ENCODE assay signal across 7 mouse cellular contexts in genomic region chr7:140855860-140856784, GRCm38 (mm10). TPM values are rescaled to one million over a fixed set of nuclear protein-coding genes. Genes with fewer than 3 reads are reported as not detected.
DNase-seq lines count a peak whose midpoint lies in the region; ATAC-seq lines count a peak whose summit lies in the region.

Gene Gm45785 (minus strand): TSS chr7:140856331.

- H3K9ac ChIP-seq in embryonic facial prominence, embryonic 12.5 days: peak within 1 kb of the TSS; percentile 89
- peak within 1 kb of the TSS; percentile 82 for H3K9ac ChIP-seq in limb, embryonic 11.5 days (ENCODE audit: low read length)
- peak within 1 kb of the TSS; percentile 90 for H3K9ac ChIP-seq in midbrain, embryonic 14.5 days (replicated peaks; ENCODE audit: low read length)

- no peaks in the 10 kb centered on the region for H3K9me3 ChIP-seq in embryonic facial prominence, embryonic 12.5 days
- no peaks in the 10 kb centered on the region for H3K9me3 ChIP-seq in limb, embryonic 11.5 days (ENCODE audit: control insufficient read depth, low read length)
- no peaks in the 10 kb centered on the region for H3K9me3 ChIP-seq in midbrain, embryonic 14.5 days (ENCODE audit: control insufficient read depth, low read length)

- H3K4me3 ChIP-seq in embryonic facial prominence, embryonic 12.5 days: peak within 1 kb of the TSS; percentile 75
- H3K4me3 ChIP-seq in limb, embryonic 11.5 days (ENCODE audit: low read depth, low read length): peak within 1 kb of the TSS; percentile 74
- peak within 1 kb of the TSS; percentile 85 for H3K4me3 ChIP-seq in midbrain, embryonic 14.5 days (replicated peaks; ENCODE audit: low read depth, low read length)

- H3K27me3 ChIP-seq in embryonic facial prominence, embryonic 12.5 days: no peaks in the 10 kb centered on the region
- H3K27me3 ChIP-seq in limb, embryonic 11.5 days (ENCODE audit: control insufficient read depth, insufficient read depth, low read length): no peaks in the 10 kb centered on the region
- no peaks in the 10 kb centered on the region for H3K27me3 ChIP-seq in midbrain, embryonic 14.5 days (ENCODE audit: control insufficient read depth, insufficient read depth, low read length)

- peak within 1 kb of the TSS; percentile 99 for H3K4me2 ChIP-seq in embryonic facial prominence, embryonic 12.5 days (replicated peaks)
- H3K4me2 ChIP-seq in limb, embryonic 11.5 days (ENCODE audit: low read depth, severe bottlenecking): peak within 1 kb of the TSS; percentile 100
- peak within 1 kb of the TSS; percentile 92 for H3K4me2 ChIP-seq in midbrain, embryonic 14.5 days (ENCODE audit: low read length)

- peak within 1 kb of the TSS; percentile 87 for H3K27ac ChIP-seq in embryonic facial prominence, embryonic 12.5 days
- peak within 1 kb of the TSS; percentile 45; the same call in 1 of the 2 replicates for H3K27ac ChIP-seq in limb, embryonic 11.5 days (replicated peaks; ENCODE audit: low read depth, low read length)
- peak within 1 kb of the TSS; percentile 91 for H3K27ac ChIP-seq in midbrain, embryonic 14.5 days (replicated peaks; ENCODE audit: low read depth, low read length)

- peak; percentile 91 for DNase-seq in adrenal gland, postnatal 14 days
- DNase-seq in heart, adult 11 months: peak; percentile 99
- DNase-seq in kidney, adult 18-20 months: peak; percentile 88
- peak; percentile 91 for DNase-seq in limb, embryonic 11.5 days (ENCODE audit: low spot score)
- peak; percentile 93 for DNase-seq in midbrain, embryonic 14.5 days
- peak; percentile 66 to 67 for DNase-seq in spleen, adult 18-20 months

- peak; percentile 61; the same call in 1 of the 2 replicates for ATAC-seq in embryonic facial prominence, embryonic 12.5 days (ENCODE audit: insufficient number of reproducible peaks, insufficient read depth, low FRiP score, low TSS enrichment)
- ATAC-seq in limb, embryonic 11.5 days (ENCODE audit: insufficient number of reproducible peaks, low FRiP score, low TSS enrichment, low read depth): peak; percentile 74
- ATAC-seq in midbrain, embryonic 14.5 days (ENCODE audit: low FRiP score, low TSS enrichment): peak; percentile 79

- H3K4me1 ChIP-seq in embryonic facial prominence, embryonic 12.5 days: peaks cover 21% of the 10 kb centered on the region
- H3K4me1 ChIP-seq in limb, embryonic 11.5 days (ENCODE audit: control insufficient read depth, insufficient read depth, low read length): peaks cover 12% of the 10 kb centered on the region
- H3K4me1 ChIP-seq in midbrain, embryonic 14.5 days (ENCODE audit: control insufficient read depth, insufficient read depth, low read length): peaks cover 22% of the 10 kb centered on the region

- 1% methylated on average over 51 of the region's 51 CpGs for WGBS in embryonic facial prominence, embryonic 12.5 days
- 1% methylated on average over 51 of the region's 51 CpGs for WGBS in limb, embryonic 11.5 days
- WGBS in midbrain, embryonic 14.5 days: 1% methylated on average over 51 of the region's 51 CpGs

- H3K36me3 ChIP-seq in embryonic facial prominence, embryonic 12.5 days: peaks cover 55% of the 10 kb centered on the region
- H3K36me3 ChIP-seq in limb, embryonic 11.5 days (ENCODE audit: control insufficient read depth, insufficient read depth, low read length): peaks cover 12% of the 10 kb centered on the region; the same call in 1 of the 2 replicates
- H3K36me3 ChIP-seq in midbrain, embryonic 14.5 days (ENCODE audit: control insufficient read depth, insufficient read depth, low read length): peaks cover 62% of the 10 kb centered on the region

RNA-seq across cellular contexts. Expression of gene Gm45785, which starts in this region (rescaled TPM):
- total RNA-seq in adrenal gland, postnatal 14 days (2021): 0.89 TPM in 1 of 2 replicates, not detected in the other
- not detected in 2 replicates for polyA plus RNA-seq in embryonic facial prominence, embryonic 12.5 days (2016; fragmentation: Nextera tagmentation; extraction: Ambion mirVana)
- not detected in 2 replicates for polyA plus RNA-seq in limb, embryonic 11.5 days (2014; fragmentation: Nextera tagmentation; extraction: Ambion mirVana)
- polyA plus RNA-seq in midbrain, embryonic 14.5 days (2014; fragmentation: Nextera tagmentation; extraction: Ambion mirVana): not detected in 2 replicates

Comparison
In these comparisons a context has a peak if more than half of its experiments do, and no peak if none do; other contexts are left out.
1. Peak in every context shown above with its lines: DNase-seq, ATAC-seq, H3K4me3 ChIP-seq and H3K27ac ChIP-seq.
2. Peak in DNase-seq in adrenal gland, postnatal 14 days; RNA of the gene not detected or under 1 TPM.
3. Peak in ATAC-seq, H3K4me3 ChIP-seq, H3K27ac ChIP-seq, H3K9ac ChIP-seq and H3K4me2 ChIP-seq in embryonic facial prominence, embryonic 12.5 days; RNA of the gene not detected or under 1 TPM.
4. Peak in DNase-seq, ATAC-seq, H3K4me3 ChIP-seq, H3K27ac ChIP-seq, H3K9ac ChIP-seq and H3K4me2 ChIP-seq in limb, embryonic 11.5 days; RNA of the gene not detected or under 1 TPM.
5. Peak in DNase-seq, ATAC-seq, H3K4me3 ChIP-seq, H3K27ac ChIP-seq, H3K9ac ChIP-seq and H3K4me2 ChIP-seq in midbrain, embryonic 14.5 days; RNA of the gene not detected or under 1 TPM.